Mouse (Mus musculus) liver, embryonic 13.5 days (tissue): Measurements from ENCODE around the gene Pou2f3. TPM values are rescaled to one million over a fixed set of nuclear protein-coding genes. Genes with fewer than 3 reads are reported as not detected.

Source experiments
- polyA plus RNA-seq: library from polyadenylated mRNA; unstranded; fragments of >200 nt; fragmentation: Nextera tagmentation; extraction: Ambion mirVana; gene quantifications from 2 replicates; pipeline ENCODE4 v1.2.1, GENCODE M21; 2015

The Pou2f3 gene
- polyA plus RNA-seq, 1 experiment from 2014 or later: not detected

Other genes starting within 250 kb of the Pou2f3 start
- 4.3 and 5.3 TPM in 2 replicates for gene Arhgef12, start 103.1 kb downstream of the Pou2f3 start, polyA plus RNA-seq
- gene Tmem136, start 93.8 kb downstream of the Pou2f3 start, polyA plus RNA-seq: 0.64 and 0.73 TPM in 2 replicates
- 27.4 and 29.3 TPM in 2 replicates for gene Oaf, start 29.5 kb upstream of the Pou2f3 start, polyA plus RNA-seq
- gene Trim29, start 100.5 kb upstream of the Pou2f3 start, polyA plus RNA-seq: 0.09 and 0.10 TPM in 2 replicates